Mouse (Mus musculus): ENCODE measurements around the gene Dennd1a.

- TF ChIP-seq POLR2A (IDR thresholded peaks at IDR 0.05; ENCODE audit: borderline replicate concordance, extremely low read depth, low read depth, low read length) = no peak
- no peak for TF ChIP-seq CTCF (IDR thresholded peaks at IDR 0.05; ENCODE audit: insufficient read depth, low read length)
Measured at GRCm38 (mm10) chr2:37751114-37751513, 536.1 kb downstream of the Dennd1a start.
